Mouse (Mus musculus) myocyte (in vitro differentiated cells): ENCODE data around the gene Atg9a. TPM values are rescaled to one million over a fixed set of nuclear protein-coding genes. Genes with fewer than 3 reads are reported as not detected.
A peak's percentile ranks its signal among the peaks of the same experiment; 100 is the strongest.
"Not testable (repeated sequence)": the region's sequence is repeated elsewhere in the genome, so short reads cannot be mapped to it uniquely, and the experiment has no call there.

ENCODE experiments used
- H3K27me3 ChIP-seq: one replicate; pipeline ENCODE4 v1.6.1; 2011; ENCODE audit not compliant: control insufficient read depth, insufficient read depth, insufficient read length
- H3K36me3 ChIP-seq: one replicate; pipeline ENCODE4 v1.6.1; 2011; ENCODE audit not compliant: control insufficient read depth, insufficient read depth
- H3K4me2 ChIP-seq: one replicate; pipeline ENCODE4 v1.6.1; 2011; ENCODE audit warnings: low read depth, control low read depth
- H3K4me3 ChIP-seq: one replicate; pipeline ENCODE4 v1.5.1; 2011; ENCODE audit warnings: mild to moderate bottlenecking, control low read depth, moderate library complexity
- H3K79me2 ChIP-seq: one replicate; pipeline ENCODE4 v1.6.1; 2011; ENCODE audit not compliant: control insufficient read depth, insufficient read depth
- H3ac ChIP-seq: one replicate; pipeline ENCODE4 v1.6.1; 2011; ENCODE audit not compliant: control insufficient read depth, insufficient read length
- CEBPB ChIP-seq: IDR thresholded peaks from 2 replicates; pipeline ENCODE4 v1.6.1; 2011; ENCODE audit warnings: mild to moderate bottlenecking, moderate library complexity; ENCODE audit not compliant: poor library complexity, insufficient read depth, severe bottlenecking
- E2F4 ChIP-seq: IDR thresholded peaks from one replicate; pipeline ENCODE4 v1.6.1; 2011; ENCODE audit warnings: mild to moderate bottlenecking, control low read depth, moderate library complexity; ENCODE audit not compliant: insufficient read depth
- MAX ChIP-seq: IDR thresholded peaks from one replicate; pipeline ENCODE4 v1.6.1; 2011; ENCODE audit warnings: low read depth, mild to moderate bottlenecking, control low read depth
- MYOD1 ChIP-seq, 3 experiments: IDR thresholded peaks; one replicate each; pipeline ENCODE4 v1.6.1; 2011; ENCODE audit warnings: control low read depth in 2 of 3, low read depth in 2 of 3, mild to moderate bottlenecking in 2 of 3, moderate library complexity in 1 of 3; ENCODE audit not compliant: insufficient read length in 2 of 3, control insufficient read depth in 1 of 3
- MYOG ChIP-seq, 3 experiments: IDR thresholded peaks; one replicate each; pipeline ENCODE4 v1.6.1; 2011; ENCODE audit warnings: control low read depth in 2 of 3, low read depth in 2 of 3, mild to moderate bottlenecking in 2 of 3; ENCODE audit not compliant: insufficient read length in 2 of 3, control insufficient read depth in 1 of 3, insufficient read depth in 1 of 3
- POLR2A ChIP-seq: IDR thresholded peaks from one replicate; pipeline ENCODE4 v1.6.1; 2011; ENCODE audit warnings: low read depth, mild to moderate bottlenecking, control low read depth, moderate library complexity; ENCODE audit not compliant: insufficient read length
- POLR2AphosphoS2 ChIP-seq: IDR thresholded peaks from one replicate; pipeline ENCODE4 v1.6.1; 2011; ENCODE audit warnings: low read depth, control low read depth; ENCODE audit not compliant: insufficient read length
- REST ChIP-seq: IDR thresholded peaks from one replicate; pipeline ENCODE4 v1.6.1; 2011; ENCODE audit warnings: mild to moderate bottlenecking, control low read depth, moderate library complexity; ENCODE audit not compliant: insufficient read depth, insufficient read length
- SRF ChIP-seq: IDR thresholded peaks from one replicate; pipeline ENCODE4 v1.6.1; 2011; ENCODE audit warnings: low read depth; ENCODE audit not compliant: control insufficient read depth, insufficient read length
- TCF12 ChIP-seq: IDR thresholded peaks from one replicate; pipeline ENCODE4 v1.6.1; 2011; ENCODE audit warnings: mild to moderate bottlenecking, control low read depth; ENCODE audit not compliant: poor library complexity, insufficient read depth, severe bottlenecking
- TCF3 ChIP-seq: IDR thresholded peaks from one replicate; pipeline ENCODE4 v1.6.1; 2011; ENCODE audit warnings: low read depth, control low read depth; ENCODE audit not compliant: insufficient read length
- USF1 ChIP-seq: IDR thresholded peaks from one replicate; pipeline ENCODE4 v1.6.1; 2011; ENCODE audit warnings: low read depth, mild to moderate bottlenecking, control low read depth, moderate library complexity
- polyA plus RNA-seq: library from polyadenylated mRNA; unstranded; fragments of >200 nt; fragmentation: generic; extraction: Trizol; gene quantifications from one replicate; pipeline ENCODE4 v1.2.1, GENCODE M21; 2012; ENCODE audit warnings: missing spikeins

Atg9a gene
- 44.6 TPM for polyA plus RNA-seq

DNA sequence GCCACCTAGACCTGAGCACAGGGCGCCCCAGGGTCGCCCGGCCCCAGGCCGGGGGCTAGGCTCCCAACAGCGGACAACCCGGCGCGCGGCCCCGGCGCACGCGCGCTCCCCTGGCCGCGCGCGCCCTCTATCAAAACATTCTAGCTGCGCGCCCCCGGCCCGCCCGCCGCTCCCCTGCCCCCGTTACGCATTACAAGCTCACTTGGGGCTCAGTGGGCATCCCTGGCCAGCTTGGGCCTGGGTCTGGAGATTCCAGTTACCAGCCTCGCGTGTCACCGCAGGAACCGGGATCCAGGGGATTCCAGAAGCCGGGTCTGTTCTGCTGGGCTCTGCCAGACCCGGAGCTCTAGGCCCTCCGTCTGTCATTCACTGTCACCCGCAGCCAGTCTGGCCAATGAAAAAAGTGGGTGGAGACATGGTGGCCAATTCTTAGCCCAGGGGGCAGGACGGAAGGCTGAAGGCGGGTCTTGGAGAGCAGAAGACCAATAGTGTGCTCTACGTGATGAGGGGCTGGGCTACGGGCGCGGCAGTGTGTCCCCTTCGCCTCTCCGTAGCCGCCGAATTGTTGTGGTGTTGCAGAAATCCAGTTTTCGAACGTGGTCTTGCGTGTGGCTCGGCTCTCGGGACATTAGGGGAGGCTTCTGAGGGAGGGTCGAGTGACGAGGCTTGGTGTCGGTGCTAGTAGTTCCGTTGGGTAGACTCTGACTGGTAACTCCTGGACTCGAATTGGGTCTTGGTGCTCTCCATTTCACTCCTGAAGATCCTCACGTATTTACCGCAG, at the start of gene Atg9a, which contains the start of gene Ankzf1:
TSS of gene Atg9a (minus strand) at position 575 of the 781 bp plus-strand sequence.
TSS of gene Ankzf1 (plus strand) at position 530 of the 781 bp plus-strand sequence.
- Histone ChIP-seq H3ac (peak within 1 kb of the TSS; percentile 89), H3K36me3 (peaks cover 22% of the 10 kb centered on the region), H3K79me2 (peaks cover 6% of the 10 kb centered on the region), H3K4me2 (peak within 1 kb of the TSS; percentile 93), H3K27me3 (no peaks in the 10 kb centered on the region), H3K4me3 (peak within 1 kb of the TSS; percentile 94)
- TF ChIP-seq USF1 (no peak), POLR2AphosphoS2 (peak; percentile 86), MAX (peak; percentile 11), POLR2A (peak; percentile 79), SRF (peak; percentile 53), MYOG (IDR thresholded peaks at IDR 0.05; ENCODE audit: control insufficient read depth in 1 of 3, insufficient read depth in 1 of 3, insufficient read length in 2 of 3, low read depth in 2 of 3) (peak in 1 of 3 experiments; percentile 3)

- H3K4me3 ChIP-seq, result no peak overlapping the region
- H3ac ChIP-seq, result no peak overlapping the region
- peaks cover 11% of the 10 kb centered on the region for H3K79me2 ChIP-seq
- no peaks in the 10 kb centered on the region for H3K27me3 ChIP-seq
- peaks cover 21% of the 10 kb centered on the region for H3K36me3 ChIP-seq
- H3K4me2 ChIP-seq, result no peak overlapping the region
- TF ChIP-seq USF1 (peak; percentile 43), TCF12 (no peak), POLR2AphosphoS2 (no peak), E2F4 (no peak)
Measured at GRCm38 (mm10) chr1:75239591-75239990, 47.6 kb upstream of the Atg9a start.

- Histone ChIP-seq H3K79me2 (peaks cover 11% of the 10 kb centered on the region), H3ac (peak within 1 kb of the TSS; percentile 18), H3K4me2 (peak within 1 kb of the TSS; percentile 85), H3K4me3 (peak within 1 kb of the TSS; percentile 45), H3K27me3 (no peaks in the 10 kb centered on the region), H3K36me3 (peaks cover 9% of the 10 kb centered on the region)
- TF ChIP-seq TCF12 (no peak), POLR2AphosphoS2 (peak; percentile 92), CEBPB (no peak), POLR2A (peak; percentile 79), MYOG (IDR thresholded peaks at IDR 0.05; ENCODE audit: control insufficient read depth in 1 of 3, insufficient read depth in 1 of 3, insufficient read length in 2 of 3, low read depth in 2 of 3) (peak in 1 of 3 experiments; percentile 24)
Measured at GRCm38 (mm10) chr1:75236117-75237050, 44.4 kb upstream of the Atg9a start, which contains the start of gene Dnajb2. Gene Dnajb2 (plus strand): TSS chr1:75236406.

- Histone ChIP-seq H3K4me2 (peak overlapping the region; percentile 28), H3K36me3 (no peaks in the 10 kb centered on the region), H3K79me2 (peaks cover 11% of the 10 kb centered on the region), H3K4me3 (no peak overlapping the region), H3K27me3 (no peaks in the 10 kb centered on the region), H3ac (no peak overlapping the region)
- no peak for TF ChIP-seq MAX
- peak in 1 of 3 experiments; percentile 14 for TF ChIP-seq MYOD1 (IDR thresholded peaks at IDR 0.05; ENCODE audit: control insufficient read depth in 1 of 3, insufficient read length in 2 of 3, low read depth in 2 of 3)
- TF ChIP-seq USF1, result no peak
- TF ChIP-seq MYOG (IDR thresholded peaks at IDR 0.05; ENCODE audit: control insufficient read depth in 1 of 3, insufficient read depth in 1 of 3, insufficient read length in 2 of 3, low read depth in 2 of 3), result peak in 1 of 3 experiments; percentile 3
- TF ChIP-seq POLR2AphosphoS2, result no peak
- no peak for TF ChIP-seq REST
- TF ChIP-seq TCF12, result no peak
- no peak for TF ChIP-seq SRF
- no peak for TF ChIP-seq E2F4
- no peak for TF ChIP-seq TCF3
- TF ChIP-seq CEBPB, result no peak
- TF ChIP-seq POLR2A, result no peak
Measured at GRCm38 (mm10) chr1:75234606-75235005, 42.6 kb upstream of the Atg9a start.

DNA sequence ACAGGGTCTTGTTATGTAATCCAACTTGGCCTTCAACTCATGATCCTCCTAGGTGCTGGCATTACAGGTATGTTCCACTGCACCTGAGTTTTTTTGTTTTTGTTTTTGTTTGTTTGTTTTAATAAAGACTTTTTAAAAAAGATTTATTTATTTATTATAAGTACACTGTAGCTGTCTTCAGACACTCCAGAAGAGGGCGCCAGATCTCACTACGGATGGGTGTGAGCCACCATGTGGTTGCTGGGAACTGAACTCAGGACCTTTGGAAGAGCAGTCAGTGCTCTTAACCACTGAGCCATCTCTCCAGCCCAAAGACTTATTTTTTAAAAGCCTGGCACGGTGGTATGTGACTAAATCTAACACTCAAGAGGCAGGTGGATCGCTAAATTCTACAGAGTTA, 40.5 kb upstream of the Atg9a start:
- not testable (repeated sequence) for H3K36me3 ChIP-seq, H3ac ChIP-seq, H3K4me3 ChIP-seq, H3K79me2 ChIP-seq, H3K4me2 ChIP-seq, H3K27me3 ChIP-seq
